Mouse (Mus musculus): ENCODE results near the gene Dnajc19.

DNA sequence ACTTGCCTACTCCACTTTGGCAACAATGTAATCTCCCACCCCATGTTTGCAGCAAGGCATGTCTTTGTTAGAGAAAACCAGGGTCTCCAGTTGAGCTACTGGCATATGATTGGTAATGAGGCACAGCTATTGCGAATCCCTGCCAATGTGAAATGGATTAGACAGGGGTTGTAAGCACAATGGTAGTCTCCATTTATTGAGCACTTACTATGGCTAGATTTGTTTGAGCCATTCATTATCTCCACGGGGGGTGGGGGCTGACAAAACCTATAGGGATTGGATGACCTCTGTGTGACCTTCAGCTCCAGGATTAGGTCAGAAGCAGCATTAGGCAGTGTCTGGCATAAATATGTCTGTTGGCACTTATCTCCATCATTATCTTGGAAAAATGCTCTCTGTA, 21.8 kb upstream of the Dnajc19 start:
- no peak for TF ChIP-seq CTCF (IDR thresholded peaks at IDR 0.05; ENCODE audit: low read depth, low read length)
- no peak for TF ChIP-seq EP300 (IDR thresholded peaks at IDR 0.05; ENCODE audit: insufficient read depth, low read depth, low read length)
